Mouse (Mus musculus) midbrain, embryonic 12.5 days (tissue): ENCODE measurements at regions not wholly inside any gene's neighbourhood (a gene's known extent, or its start where the extent isn't known, plus 50 kb on each side); places are given as distances from the start of the nearest gene placed in this dataset.

ENCODE experiments used
- ATAC-seq: fragments of 200-750 bp; cut with Nextera tagmentation; 2 replicates; pipeline ENCODE4 v1.8.0; 2017; ENCODE audit warnings: low read depth, moderate TSS enrichment, moderate library complexity; ENCODE audit not compliant: low FRiP score
- H3K27ac ChIP-seq: fragments of 300-500 bp; sonication (generic); replicated peaks from 2 replicates; pipeline ENCODE4 v1.5.1; 2016; ENCODE audit warnings: mild to moderate bottlenecking
- H3K27me3 ChIP-seq: fragments of 300-500 bp; sonication (generic); 2 replicates; pipeline ENCODE4 v1.6.1; 2016; ENCODE audit warnings: mild to moderate bottlenecking
- H3K36me3 ChIP-seq: fragments of 300-500 bp; sonication (generic); 2 replicates; pipeline ENCODE4 v1.6.1; 2016
- H3K4me1 ChIP-seq: fragments of 300-500 bp; sonication (generic); 2 replicates; pipeline ENCODE4 v1.6.1; 2016
- H3K4me2 ChIP-seq: fragments of 300-500 bp; sonication (generic); replicated peaks from 2 replicates; pipeline ENCODE4 v1.6.1; 2016; ENCODE audit warnings: mild to moderate bottlenecking, moderate library complexity
- H3K4me3 ChIP-seq: fragments of 300-500 bp; sonication (generic); 2 replicates; pipeline ENCODE4 v1.5.1; 2016; ENCODE audit warnings: mild to moderate bottlenecking
- H3K9ac ChIP-seq: fragments of 300-500 bp; sonication (generic); replicated peaks from 2 replicates; pipeline ENCODE4 v1.6.1; 2016; ENCODE audit warnings: mild to moderate bottlenecking, moderate library complexity
- H3K9me3 ChIP-seq: fragments of 300-500 bp; sonication (generic); 2 replicates; pipeline ENCODE4 v1.6.1; 2016; ENCODE audit warnings: mild to moderate bottlenecking
- WGBS: fragments of 180-500 bp; shearing (Covaris S2); methylation state at CpG from one replicate; pipeline ENCODE4 v1.1.7; 2016; 5-methylcytosine and 5-hydroxymethylcytosine counted together

DNA sequence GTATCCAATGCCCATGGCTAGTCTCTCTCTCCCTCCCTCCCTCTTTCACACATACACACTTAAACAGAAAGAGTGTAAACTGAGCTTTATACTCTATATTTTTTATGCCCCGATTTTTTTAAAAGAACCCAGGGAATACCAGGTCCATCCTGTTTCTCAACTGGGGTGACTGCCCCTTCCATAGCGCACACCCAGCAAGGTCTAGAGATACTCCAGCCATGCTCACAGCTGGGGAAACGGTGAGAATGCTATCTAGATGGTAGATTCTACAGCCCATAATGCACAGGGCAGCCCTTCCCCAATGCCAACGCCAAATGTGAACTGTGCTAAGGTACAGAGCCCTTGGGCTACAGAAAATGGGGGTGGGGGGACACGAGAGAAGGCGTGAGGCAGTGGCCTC, 51.2 kb upstream of the Tln2 start:
- Histone ChIP-seq H3K4me3 (no peak overlapping the region), H3K27me3 (no peaks in the 10 kb centered on the region)
- 92% methylated on average over 6 of the region's 6 CpGs for WGBS

DNA sequence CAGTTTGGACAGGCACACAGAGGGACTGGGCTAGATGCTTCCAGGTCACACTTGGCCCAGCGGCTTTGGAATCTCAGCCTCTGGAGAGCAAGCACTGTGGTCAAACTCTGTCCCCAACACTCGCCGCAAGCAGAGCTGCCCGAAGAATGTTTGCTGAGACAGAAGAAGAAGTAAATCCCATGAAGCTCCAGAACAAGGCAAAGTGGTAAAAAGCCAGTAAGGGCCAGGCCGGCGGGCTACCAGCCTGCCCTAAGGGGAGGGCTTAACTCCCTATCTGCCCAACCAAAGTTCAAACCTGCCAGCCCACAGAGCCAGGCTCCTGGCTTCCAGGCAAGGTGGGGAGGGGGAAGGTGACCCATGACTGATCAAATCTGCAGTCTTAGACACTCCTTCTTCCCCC, 52.2 kb upstream of the Tln2 start:
- no peak overlapping the region for H3K4me3 ChIP-seq
- H3K9me3 ChIP-seq: no peaks in the 10 kb centered on the region
- 85% methylated on average over 6 of the region's 6 CpGs for WGBS
- H3K9ac ChIP-seq: no peak overlapping the region
- H3K4me1 ChIP-seq: no peaks in the 10 kb centered on the region
- H3K27ac ChIP-seq: no peak overlapping the region
- ATAC-seq: no peak
- no peaks in the 10 kb centered on the region for H3K27me3 ChIP-seq
- H3K36me3 ChIP-seq: no peaks in the 10 kb centered on the region
- H3K4me2 ChIP-seq: no peak overlapping the region

More for the DNA sequence above, 51.2 kb upstream of the Tln2 start:
- ATAC-seq: no peak
- H3K4me1 ChIP-seq: no peaks in the 10 kb centered on the region
- H3K4me2 ChIP-seq: no peak overlapping the region
- no peak overlapping the region for H3K27ac ChIP-seq
- no peaks in the 10 kb centered on the region for H3K36me3 ChIP-seq
- H3K9me3 ChIP-seq: no peaks in the 10 kb centered on the region
- no peak overlapping the region for H3K9ac ChIP-seq

- H3K9ac ChIP-seq: no peak overlapping the region
- no peak overlapping the region for H3K27ac ChIP-seq
- H3K4me3 ChIP-seq: no peak overlapping the region
- H3K4me1 ChIP-seq: no peaks in the 10 kb centered on the region
- no peak for ATAC-seq
- H3K27me3 ChIP-seq: no peaks in the 10 kb centered on the region
- H3K36me3 ChIP-seq: no peaks in the 10 kb centered on the region
- no peak overlapping the region for H3K4me2 ChIP-seq
- no peaks in the 10 kb centered on the region for H3K9me3 ChIP-seq
- WGBS: 93% methylated on average over 2 of the region's 2 CpGs
Measured at GRCm38 (mm10) chr9:67612101-67612500, 52.6 kb upstream of the Tln2 start.

GRCm38 (mm10) chr9:67614068-67614727, 54.7 kb upstream of the Tln2 start:
- 82% methylated on average over 2 of the region's 2 CpGs for WGBS
- no peak overlapping the region for H3K27ac ChIP-seq
- no peak overlapping the region for H3K9ac ChIP-seq
- no peak for ATAC-seq
- peaks cover 8% of the 10 kb centered on the region; the same call in 1 of the 2 replicates for H3K4me1 ChIP-seq
- no peaks in the 10 kb centered on the region for H3K27me3 ChIP-seq
- H3K9me3 ChIP-seq: no peaks in the 10 kb centered on the region
- H3K4me2 ChIP-seq: no peak overlapping the region
- H3K36me3 ChIP-seq: no peaks in the 10 kb centered on the region
- H3K4me3 ChIP-seq: no peak overlapping the region

DNA sequence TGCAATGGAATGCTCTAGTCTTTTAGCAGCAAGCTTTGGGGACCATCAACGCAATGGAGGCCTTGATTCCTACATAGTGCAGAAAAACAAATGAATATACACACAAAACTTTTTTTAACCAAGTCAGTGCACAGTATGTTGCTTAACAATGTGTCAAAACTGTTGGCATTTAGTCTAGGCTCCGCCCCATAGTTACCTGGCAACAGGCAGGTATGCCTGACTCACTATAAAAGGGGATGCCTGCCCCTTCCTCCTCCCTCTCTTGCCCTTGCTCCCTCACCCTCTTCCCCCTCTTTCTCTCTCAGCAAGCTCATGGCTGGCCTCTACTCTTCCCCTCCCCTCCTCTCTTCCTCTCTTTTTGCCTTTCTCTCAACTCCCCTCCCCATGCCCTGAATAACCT, 56.7 kb upstream of the Tln2 start:
- WGBS: 95% methylated on average over 2 of the region's 2 CpGs
- ATAC-seq: no peak

GRCm38 (mm10) chr9:67617341-67618217, 58.1 kb upstream of the Tln2 start:
- Histone ChIP-seq H3K27me3 (no peaks in the 10 kb centered on the region), H3K36me3 (no peaks in the 10 kb centered on the region), H3K4me3 (no peak overlapping the region), H3K9ac (no peak overlapping the region), H3K4me2 (no peak overlapping the region), H3K4me1 (peaks cover 8% of the 10 kb centered on the region; the same call in 1 of the 2 replicates), H3K27ac (no peak overlapping the region), H3K9me3 (no peaks in the 10 kb centered on the region)
- 48% methylated on average over 14 of the region's 14 CpGs for WGBS
- ATAC-seq: no peak

More for the DNA sequence above, 56.7 kb upstream of the Tln2 start:
- Histone ChIP-seq H3K36me3 (no peaks in the 10 kb centered on the region), H3K9me3 (no peaks in the 10 kb centered on the region), H3K4me1 (peaks cover 8% of the 10 kb centered on the region; the same call in 1 of the 2 replicates), H3K27ac (no peak overlapping the region), H3K4me2 (no peak overlapping the region), H3K4me3 (no peak overlapping the region), H3K9ac (no peak overlapping the region), H3K27me3 (no peaks in the 10 kb centered on the region)

DNA sequence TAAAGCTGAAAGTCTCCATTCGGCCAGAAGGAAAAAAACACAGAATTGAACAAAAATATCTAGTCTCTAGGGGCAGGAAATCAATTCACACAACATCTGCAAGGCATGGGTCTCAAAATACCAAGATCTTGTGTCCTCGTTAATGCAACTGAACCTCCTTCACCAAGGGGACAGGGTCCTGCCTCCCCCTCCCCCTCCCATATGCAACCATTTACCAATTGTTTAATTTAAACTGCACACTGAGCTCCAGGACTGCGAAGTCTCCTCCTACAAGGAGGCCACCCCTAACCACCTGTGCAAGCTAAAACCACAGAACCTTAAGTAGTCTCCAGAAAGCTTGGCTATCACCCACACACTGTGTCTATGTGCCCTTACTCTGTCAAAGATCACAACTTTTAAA, 61.4 kb upstream of the Tln2 start:
- no peak overlapping the region for H3K27ac ChIP-seq

DNA sequence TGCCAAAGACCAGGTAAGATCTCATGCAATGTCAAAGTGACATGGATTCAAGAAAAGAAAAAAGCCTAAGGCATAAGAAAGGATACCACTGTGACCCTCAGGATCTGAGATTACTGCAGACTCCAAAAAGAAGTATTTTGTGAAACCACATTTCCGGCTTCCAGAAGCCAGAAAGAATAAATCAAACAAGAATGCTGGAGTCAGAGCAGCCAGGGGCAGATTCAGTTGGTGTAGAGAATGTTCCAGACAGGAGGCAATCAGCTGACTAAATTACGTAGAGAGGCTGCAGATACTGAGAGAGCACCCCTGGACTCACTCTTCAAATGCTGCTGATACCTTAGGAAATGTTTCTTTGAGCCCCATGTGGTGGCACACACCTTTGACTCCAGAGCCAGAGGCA, 67.7 kb upstream of the Tln2 start:
- Histone ChIP-seq H3K36me3 (no peaks in the 10 kb centered on the region), H3K4me1 (peaks cover 7% of the 10 kb centered on the region), H3K27ac (no peak overlapping the region), H3K9me3 (no peaks in the 10 kb centered on the region), H3K9ac (no peak overlapping the region), H3K27me3 (peaks cover 29% of the 10 kb centered on the region), H3K4me3 (no peak overlapping the region), H3K4me2 (no peak overlapping the region)
- 91% methylated on average over 2 of the region's 2 CpGs for WGBS
- ATAC-seq: no peak

More for the DNA sequence above, 61.4 kb upstream of the Tln2 start:
- no peaks in the 10 kb centered on the region for H3K9me3 ChIP-seq
- H3K4me1 ChIP-seq: peaks cover 8% of the 10 kb centered on the region; the same call in 1 of the 2 replicates
- no peak overlapping the region for H3K4me2 ChIP-seq
- no peak for ATAC-seq
- no peak overlapping the region for H3K9ac ChIP-seq
- H3K36me3 ChIP-seq: no peaks in the 10 kb centered on the region
- 64% methylated on average over 3 of the region's 3 CpGs for WGBS
- no peaks in the 10 kb centered on the region for H3K27me3 ChIP-seq
- H3K4me3 ChIP-seq: no peak overlapping the region

DNA sequence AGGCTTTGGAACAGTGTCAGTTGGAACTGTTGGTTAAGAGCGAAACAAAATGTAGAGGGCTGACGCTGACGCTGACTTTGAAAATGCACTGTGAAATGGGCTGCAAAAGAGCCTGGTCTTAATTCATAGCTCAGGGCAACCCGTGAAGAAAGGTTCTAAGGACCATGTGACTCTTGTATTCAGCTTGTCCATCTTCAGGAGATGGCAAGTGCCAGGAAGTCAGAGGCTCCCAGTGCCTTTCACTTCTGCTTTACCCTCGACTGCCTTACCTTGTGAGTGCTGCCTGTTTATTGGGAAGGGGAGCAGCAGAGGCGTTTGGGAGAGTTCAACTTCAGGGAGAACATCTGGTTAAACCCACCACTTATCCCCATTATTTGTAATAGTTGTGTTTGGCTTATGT, 70.1 kb upstream of the Tln2 start:
- ATAC-seq: no peak
- peaks cover 37% of the 10 kb centered on the region for H3K27me3 ChIP-seq

DNA sequence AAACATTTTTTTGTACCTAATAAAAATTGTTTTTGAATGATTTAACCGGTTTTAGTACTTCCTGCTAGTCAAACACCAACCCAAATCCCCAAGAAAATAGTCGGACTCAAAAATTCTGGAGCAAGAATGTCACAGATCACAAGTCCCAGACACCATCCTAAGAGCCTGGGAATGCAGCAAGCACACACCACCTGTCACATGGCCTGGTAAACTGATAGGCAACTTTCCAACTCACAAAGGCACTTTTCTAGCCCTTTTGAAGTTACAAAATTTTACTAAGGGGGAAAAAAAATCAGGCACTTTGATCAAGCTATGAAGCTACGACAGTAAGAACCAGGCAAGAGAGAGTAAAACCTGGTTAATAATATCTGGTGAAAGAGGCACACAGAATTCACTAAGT, 70.7 kb upstream of the Tln2 start:
- WGBS: 75% methylated on average over 3 of the region's 3 CpGs
- Histone ChIP-seq H3K27ac (no peak overlapping the region), H3K27me3 (peaks cover 37% of the 10 kb centered on the region), H3K36me3 (no peaks in the 10 kb centered on the region), H3K9ac (no peak overlapping the region), H3K4me2 (no peak overlapping the region), H3K9me3 (no peaks in the 10 kb centered on the region), H3K4me3 (no peak overlapping the region), H3K4me1 (peaks cover 12% of the 10 kb centered on the region)
- ATAC-seq: no peak

More for the DNA sequence above, 70.1 kb upstream of the Tln2 start:
- H3K9me3 ChIP-seq: no peaks in the 10 kb centered on the region
- H3K36me3 ChIP-seq: no peaks in the 10 kb centered on the region
- H3K4me1 ChIP-seq: peaks cover 12% of the 10 kb centered on the region
- 35% methylated on average over 6 of the region's 6 CpGs for WGBS
- H3K9ac ChIP-seq: no peak overlapping the region
- no peak overlapping the region for H3K4me3 ChIP-seq
- H3K27ac ChIP-seq: no peak overlapping the region
- no peak overlapping the region for H3K4me2 ChIP-seq

- Histone ChIP-seq H3K4me1 (peaks cover 12% of the 10 kb centered on the region), H3K9ac (peak overlapping the region; percentile 72; the same call in 1 of the 2 replicates), H3K27ac (no peak overlapping the region), H3K4me3 (peak overlapping the region; percentile 69), H3K4me2 (peak overlapping the region; percentile 99), H3K27me3 (peaks cover 37% of the 10 kb centered on the region), H3K9me3 (no peaks in the 10 kb centered on the region), H3K36me3 (no peaks in the 10 kb centered on the region)
- ATAC-seq: no peak
- 2% methylated on average over 6 of the region's 6 CpGs for WGBS
Measured at GRCm38 (mm10) chr9:67631741-67632243, 72.3 kb upstream of the Tln2 start.

DNA sequence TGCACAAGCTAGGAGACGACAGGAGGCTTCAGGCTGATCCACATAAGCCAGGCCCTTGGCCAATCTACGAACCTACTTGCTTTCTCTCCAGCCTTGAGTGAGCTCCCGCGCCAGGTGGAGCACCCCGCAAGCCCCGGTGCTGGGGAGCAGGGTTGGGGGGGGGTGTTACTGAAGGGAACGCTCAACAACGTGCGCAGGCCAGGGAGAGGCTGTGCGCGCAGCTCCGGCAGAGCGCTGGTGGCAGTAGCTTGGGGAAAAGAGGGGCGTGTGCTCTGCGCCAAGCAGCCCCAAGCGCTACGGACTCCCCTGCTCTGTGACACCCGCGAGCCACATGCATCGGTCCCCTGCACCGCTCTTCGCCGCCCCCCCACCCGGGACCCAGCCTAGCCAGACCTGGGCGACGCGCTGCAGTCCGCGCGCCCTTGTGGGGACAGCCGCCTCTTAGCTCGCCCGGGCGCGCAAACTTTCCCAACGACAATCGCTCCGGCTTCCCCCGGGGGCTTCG, 73.1 kb upstream of the Tln2 start:
- H3K4me2 ChIP-seq: peak overlapping the region; percentile 99
- H3K36me3 ChIP-seq: no peaks in the 10 kb centered on the region
- peaks cover 12% of the 10 kb centered on the region for H3K4me1 ChIP-seq
- ATAC-seq: peak; percentile 54; the same call in 1 of the 2 replicates
- peak overlapping the region; percentile 72 for H3K9ac ChIP-seq
- H3K9me3 ChIP-seq: no peaks in the 10 kb centered on the region
- WGBS: under 1% methylated on average over 40 of the region's 40 CpGs
- H3K27me3 ChIP-seq: peaks cover 37% of the 10 kb centered on the region
- no peak overlapping the region for H3K27ac ChIP-seq
- peak overlapping the region; percentile 69 for H3K4me3 ChIP-seq
